Mouse (Mus musculus) ovary, postnatal 14 days (tissue): ENCODE results near the gene Sorcs1.

ENCODE experiments used
- DNase-seq: peaks from one replicate; pipeline ENCODE4 v3.0.0; 2022; ENCODE audit warnings: low spot score

Gene Sorcs1

GRCm38 (mm10) chr19:50418962-50419720 lies 259.3 kb downstream of the Sorcs1 start:
- no peak for DNase-seq

- no peak for DNase-seq
Observed at GRCm38 (mm10) chr19:50410561-50410960, 267.9 kb downstream of the Sorcs1 start.

DNA sequence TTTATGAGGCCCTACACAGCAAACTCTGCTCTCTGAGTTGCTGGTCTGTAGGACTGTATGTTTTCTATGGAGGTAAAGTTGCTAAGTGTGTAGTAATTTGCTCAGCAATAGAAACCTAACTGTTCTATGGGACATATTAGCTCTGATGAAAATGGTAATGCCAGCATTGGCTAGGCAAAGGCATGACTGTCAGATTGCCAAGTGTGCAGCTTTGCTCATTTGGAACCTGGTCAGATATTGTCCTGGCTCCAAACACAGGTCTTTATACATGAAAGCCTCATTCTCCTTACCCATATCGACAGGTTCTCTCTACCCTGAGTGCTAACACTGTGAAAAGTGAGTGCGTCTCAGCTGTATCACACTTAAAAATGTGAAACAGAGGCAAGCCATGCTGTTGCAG lies 280.1 kb downstream of the Sorcs1 start:
- no peak for DNase-seq

- DNase-seq: no peak
Observed at GRCm38 (mm10) chr19:50395731-50396130, 282.7 kb downstream of the Sorcs1 start.

GRCm38 (mm10) chr19:50394101-50394500 lies 284.3 kb downstream of the Sorcs1 start:
- no peak for DNase-seq

DNA sequence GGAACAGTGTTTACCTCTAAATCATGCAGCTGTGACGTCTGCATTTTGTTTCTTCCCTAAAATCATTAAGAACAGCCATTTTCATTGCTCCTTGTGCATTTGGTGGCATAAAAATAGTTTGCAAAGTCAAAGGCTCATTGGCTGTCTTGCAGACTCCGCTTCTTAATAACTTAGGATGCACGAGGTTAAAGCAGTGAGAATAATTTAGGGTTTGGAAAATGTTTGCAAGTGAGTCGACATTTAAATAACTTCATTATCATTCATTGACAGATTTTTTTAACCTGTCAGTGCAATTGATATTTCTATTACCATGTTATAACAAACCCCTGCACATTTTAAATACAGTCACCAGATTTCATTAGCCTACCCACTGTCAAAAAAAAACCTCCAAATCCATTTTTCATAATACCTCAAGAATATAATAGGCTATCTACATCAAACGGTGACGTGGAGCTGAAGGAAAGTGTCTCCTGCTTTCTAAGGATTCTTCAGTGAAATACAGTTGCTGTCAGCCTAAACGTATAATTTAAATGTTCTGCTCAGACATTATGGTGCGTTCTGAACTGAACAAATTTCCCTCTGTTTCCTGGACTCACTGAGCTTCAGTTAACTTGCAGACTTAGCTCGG lies 288.4 kb downstream of the Sorcs1 start:
- DNase-seq: no peak

GRCm38 (mm10) chr19:50378901-50379300 lies 299.5 kb downstream of the Sorcs1 start:
- no peak for DNase-seq

DNA sequence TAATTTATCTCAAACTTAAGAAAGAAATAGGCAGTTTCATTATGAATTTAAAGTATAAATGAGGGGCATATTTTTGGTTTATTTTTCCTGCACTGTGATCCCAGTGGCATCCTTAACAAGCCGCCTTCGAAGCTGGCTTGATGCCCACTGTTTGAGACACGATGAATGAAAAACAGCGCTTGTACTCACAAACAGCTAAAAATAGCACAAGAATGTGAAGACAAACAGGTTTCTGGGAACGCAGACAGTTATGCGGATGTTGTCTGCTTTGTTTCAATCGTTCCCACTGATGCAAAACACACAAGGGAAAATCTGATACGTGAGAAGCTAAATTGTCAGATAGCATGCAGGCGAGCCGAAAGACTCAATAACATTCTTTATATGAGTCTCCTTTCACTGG lies 303.7 kb downstream of the Sorcs1 start:
- DNase-seq: no peak

GRCm38 (mm10) chr19:50366446-50366845 lies 312.0 kb downstream of the Sorcs1 start:
- no peak for DNase-seq

GRCm38 (mm10) chr19:50362655-50363500 lies 315.6 kb downstream of the Sorcs1 start:
- no peak for DNase-seq

- DNase-seq: no peak
Observed at GRCm38 (mm10) chr19:50358561-50358960, 319.9 kb downstream of the Sorcs1 start.

GRCm38 (mm10) chr19:50339211-50339610 lies 339.2 kb downstream of the Sorcs1 start:
- DNase-seq: no peak

DNA sequence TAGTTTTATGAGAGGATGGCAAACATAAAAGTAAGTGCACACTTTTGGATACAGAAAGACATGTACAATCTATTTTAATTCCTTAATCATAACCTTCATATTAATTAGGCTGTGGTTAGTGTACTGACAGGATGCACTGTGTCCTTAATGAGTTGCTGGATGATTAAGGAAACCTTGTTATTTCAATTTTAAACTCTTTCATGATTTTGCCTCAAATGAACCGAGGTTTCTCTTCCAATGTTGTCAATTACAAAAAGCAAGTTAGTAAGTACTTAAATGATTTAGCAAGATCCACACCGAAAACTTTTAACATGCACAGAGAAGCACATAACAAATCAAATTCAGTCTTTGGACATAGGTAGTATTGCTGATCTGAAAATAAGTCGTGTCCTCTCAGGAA lies 341.7 kb downstream of the Sorcs1 start:
- no peak for DNase-seq

DNA sequence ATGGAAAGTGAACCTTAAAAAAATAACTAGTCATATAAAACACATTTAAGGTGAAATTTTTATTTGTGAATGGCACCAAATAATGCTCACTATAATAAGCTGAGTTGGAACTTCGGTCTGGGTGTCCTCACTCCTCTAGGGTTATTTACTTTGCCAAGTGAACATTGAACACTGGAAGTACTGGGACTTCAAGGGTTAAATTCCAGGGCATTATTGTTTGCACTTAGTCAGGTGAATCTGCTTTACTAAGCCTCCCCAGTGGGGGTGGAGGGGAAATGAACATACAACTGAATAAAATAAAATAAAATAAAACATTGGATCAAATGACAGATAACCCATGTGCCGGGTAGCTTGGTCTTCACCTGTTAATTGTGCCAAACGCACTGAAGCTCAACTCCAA lies 347.3 kb downstream of the Sorcs1 start:
- DNase-seq: no peak

- DNase-seq: no peak
Observed at GRCm38 (mm10) chr19:50327804-50328203, 350.6 kb downstream of the Sorcs1 start.

DNA sequence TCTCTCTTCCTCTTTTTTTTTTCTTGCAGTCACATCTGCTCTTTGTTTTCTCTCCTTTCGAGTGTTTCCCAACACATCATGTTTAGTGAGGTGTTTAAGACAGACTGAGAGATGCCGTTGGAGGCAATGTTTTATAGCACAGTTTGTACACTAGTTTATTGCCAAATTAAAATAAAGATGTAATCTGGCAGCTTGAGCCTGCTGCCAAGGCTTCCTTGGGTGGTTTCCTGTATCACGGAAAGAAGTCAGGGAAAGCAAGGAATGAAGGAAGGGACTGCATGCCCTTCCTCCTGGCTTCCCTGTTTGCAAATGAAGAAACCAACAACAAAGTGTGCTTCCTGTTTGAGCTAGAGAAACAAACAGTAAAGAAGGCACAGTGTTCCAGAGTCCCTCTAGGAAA lies 352.3 kb downstream of the Sorcs1 start:
- DNase-seq: no peak

GRCm38 (mm10) chr19:50325686-50326085 lies 352.8 kb downstream of the Sorcs1 start:
- no peak for DNase-seq

GRCm38 (mm10) chr19:50307046-50307445 lies 371.4 kb downstream of the Sorcs1 start:
- no peak for DNase-seq

DNA sequence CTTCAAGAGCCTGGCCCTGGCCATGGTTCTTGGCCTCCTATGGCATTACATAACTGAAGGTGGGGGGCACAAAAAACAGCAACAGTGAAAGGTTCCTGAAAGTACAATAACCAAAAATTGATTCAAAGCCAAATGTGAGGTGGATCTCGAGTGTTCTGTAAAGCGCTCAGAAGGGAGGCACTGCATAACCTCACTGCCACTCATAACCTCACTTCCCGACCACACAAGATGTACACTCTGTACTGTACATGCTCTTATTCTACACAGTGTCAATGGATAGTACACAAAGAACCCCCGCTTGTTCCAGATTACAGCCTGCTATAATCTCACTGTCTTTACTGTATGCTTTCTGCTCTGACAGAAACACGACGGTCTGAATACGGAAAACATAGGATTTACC lies 384.2 kb downstream of the Sorcs1 start:
- no peak for DNase-seq

DNA sequence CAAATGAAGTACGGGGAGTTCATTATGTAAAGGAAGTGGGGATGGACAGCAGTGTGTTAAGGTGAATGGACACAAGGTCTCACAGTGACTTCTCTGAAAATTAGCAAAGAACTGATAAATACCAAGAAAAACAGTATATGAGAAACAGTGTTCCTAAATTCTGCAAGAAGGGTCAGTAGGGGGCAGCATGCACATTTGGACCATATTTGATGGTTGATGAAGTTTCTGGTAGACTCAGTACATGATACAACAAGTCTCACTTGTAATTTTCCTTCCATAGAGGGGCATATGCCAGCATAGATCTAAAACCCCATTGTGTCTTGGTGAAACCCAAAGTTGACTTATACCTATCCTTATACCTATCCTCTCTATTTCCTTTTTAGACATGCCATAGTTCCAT lies 414.0 kb downstream of the Sorcs1 start:
- DNase-seq: peak; percentile 6

GRCm38 (mm10) chr19:50258718-50259413 lies 419.6 kb downstream of the Sorcs1 start:
- peak; percentile 48 for DNase-seq

DNA sequence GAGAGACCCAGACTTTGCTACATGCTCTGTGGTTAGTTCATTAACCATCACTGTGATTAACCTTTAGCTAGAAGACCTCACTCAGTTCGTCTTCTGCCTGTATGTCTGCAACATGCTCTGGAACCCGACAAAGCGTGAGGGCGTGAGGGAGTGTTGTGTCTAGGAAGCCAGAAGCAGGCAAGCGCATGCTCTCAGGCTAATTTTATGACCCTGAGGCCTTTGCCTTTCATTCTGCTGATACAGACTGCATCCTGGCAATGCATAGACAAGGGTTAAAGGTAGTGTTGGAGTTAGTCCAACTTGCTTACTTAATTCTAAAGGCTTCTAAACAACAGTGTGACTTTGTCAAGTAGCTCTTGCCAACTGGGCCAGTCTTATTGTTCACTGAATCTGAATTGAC lies 458.0 kb downstream of the Sorcs1 start:
- no peak for DNase-seq
